Mouse (Mus musculus): ENCODE measurements at regions not wholly inside any gene's neighbourhood (a gene's known extent, or its start where the extent isn't known, plus 50 kb on each side); places are given as distances from the start of the nearest gene placed in this dataset.

DNA sequence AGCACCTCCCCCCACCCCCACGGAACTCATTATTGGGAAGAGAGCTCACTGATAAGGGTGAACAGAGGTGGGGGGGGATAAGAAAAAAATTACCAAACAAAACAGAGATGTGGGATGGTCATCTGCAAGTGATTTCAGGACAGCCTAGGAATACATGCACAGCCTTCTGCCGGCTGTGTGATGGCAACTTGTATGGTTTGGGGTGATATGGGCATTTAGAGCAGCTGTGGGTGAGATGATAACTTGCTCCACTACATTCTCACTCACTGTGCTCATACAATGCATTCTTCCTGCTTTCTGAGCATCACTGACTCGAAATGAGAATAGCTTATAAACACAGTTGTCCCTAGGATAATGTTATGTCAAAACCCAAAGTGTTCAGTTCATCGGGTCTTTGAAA is 443.8 kb downstream of the Tmem135 start:
- no peak for DNase-seq (ENCODE audit: low spot score in 2 of 2)
- intact Hi-C loops (cut with DNase I), result no loop called here

DNA sequence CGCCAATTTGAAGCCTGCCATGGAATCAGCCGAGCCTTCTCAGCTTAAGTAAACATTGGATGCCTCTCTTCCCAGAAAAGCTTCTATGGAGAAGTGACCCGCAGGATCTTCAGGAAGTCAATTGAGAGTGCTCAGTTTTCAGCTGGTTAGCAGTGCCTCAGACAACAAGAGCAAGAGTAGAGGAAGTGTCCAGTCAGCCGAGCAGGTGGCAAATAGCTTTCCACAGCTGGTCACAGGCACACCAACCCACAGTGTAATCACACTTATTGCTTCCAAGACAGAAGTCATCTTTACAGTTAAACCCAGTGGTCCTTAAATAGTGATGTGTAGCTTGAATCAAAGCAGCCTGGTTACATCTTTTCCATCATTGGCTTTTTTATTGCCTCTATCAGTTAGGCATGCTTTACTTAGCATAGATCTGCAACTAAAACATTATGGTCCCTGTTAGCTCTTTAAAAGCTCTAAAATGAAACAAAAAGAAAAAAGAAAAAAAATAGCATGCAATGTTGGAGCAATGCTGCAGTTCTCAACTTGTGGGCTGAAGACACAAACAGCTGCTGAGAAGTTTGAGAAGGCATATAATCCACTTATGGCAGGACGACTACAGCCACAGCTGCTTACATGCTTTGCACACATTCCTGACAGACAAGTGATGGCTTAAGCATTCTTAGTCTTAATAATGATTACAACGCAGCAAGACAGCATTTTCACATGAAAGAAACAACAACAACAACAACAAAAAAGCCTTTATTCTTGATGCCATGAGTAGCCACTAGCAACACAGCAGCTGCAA is 444.5 kb downstream of the Tmem135 start:
- intact Hi-C loops (cut with DNase I), result no loop called here
- DNase-seq (ENCODE audit: low spot score in 2 of 2), result no peak

GRCm38 (mm10) chr7:88954978-88955377 is 449.0 kb downstream of the Tmem135 start:
- peak; percentile 17 to 78 for DNase-seq (ENCODE audit: low spot score in 2 of 2)

DNA sequence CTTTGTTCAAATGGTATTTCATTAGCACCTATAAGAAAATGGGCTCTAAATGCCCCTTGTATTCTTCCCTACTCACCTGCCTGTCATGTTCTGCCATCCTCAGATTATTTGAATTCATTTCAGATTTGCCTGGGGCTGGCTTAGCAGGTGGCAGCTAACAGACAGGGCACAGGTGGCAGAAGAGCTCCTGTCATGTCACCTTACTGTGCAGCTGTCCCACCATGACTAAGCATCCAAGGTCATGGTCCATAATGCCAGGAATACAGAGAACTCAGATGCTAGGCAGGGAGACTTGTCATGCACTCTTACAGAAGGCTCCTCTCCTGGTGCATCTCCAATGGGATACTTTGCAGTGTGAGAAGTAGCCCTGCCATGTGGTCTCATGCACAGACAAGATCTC is 458.7 kb downstream of the Tmem135 start:
- intact Hi-C loops (cut with DNase I), result no loop called here
- no peak for DNase-seq (ENCODE audit: low spot score in 2 of 2)

More at GRCm38 (mm10) chr7:88954978-88955377, 449.0 kb downstream of the Tmem135 start:
- intact Hi-C loops (cut with DNase I), result no loop called here

- DNase-seq (ENCODE audit: low spot score in 2 of 2), result no peak
- intact Hi-C loops (cut with DNase I), result no loop called here
These were observed 459.1 kb downstream of the Tmem135 start for GRCm38 (mm10) chr7:88944936-88945335.

- no peak for DNase-seq (ENCODE audit: low spot score in 2 of 2)
- intact Hi-C loops (cut with DNase I), result no loop called here
These were observed 462.6 kb downstream of the Tmem135 start for GRCm38 (mm10) chr7:88941246-88941910.

DNA sequence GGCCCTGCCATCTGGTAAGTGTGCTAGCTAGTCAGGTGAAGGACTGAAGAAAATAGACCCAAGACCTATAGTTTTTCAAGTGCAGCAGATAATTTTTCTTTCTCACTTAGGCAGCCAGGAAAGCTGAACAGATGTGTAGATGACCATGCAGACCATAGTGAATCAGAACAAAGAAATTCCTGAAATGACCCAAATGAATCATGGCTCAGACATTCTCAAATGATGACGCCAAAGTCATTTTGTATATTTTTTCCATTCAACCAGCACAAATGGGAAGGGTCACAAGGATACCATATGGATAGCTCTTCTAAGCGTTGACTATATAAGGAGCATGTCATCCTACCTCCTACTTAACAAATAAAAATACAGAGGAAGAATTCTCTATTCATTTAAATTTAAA is 463.8 kb downstream of the Tmem135 start:
- intact Hi-C loops (cut with DNase I), result no loop called here

DNA sequence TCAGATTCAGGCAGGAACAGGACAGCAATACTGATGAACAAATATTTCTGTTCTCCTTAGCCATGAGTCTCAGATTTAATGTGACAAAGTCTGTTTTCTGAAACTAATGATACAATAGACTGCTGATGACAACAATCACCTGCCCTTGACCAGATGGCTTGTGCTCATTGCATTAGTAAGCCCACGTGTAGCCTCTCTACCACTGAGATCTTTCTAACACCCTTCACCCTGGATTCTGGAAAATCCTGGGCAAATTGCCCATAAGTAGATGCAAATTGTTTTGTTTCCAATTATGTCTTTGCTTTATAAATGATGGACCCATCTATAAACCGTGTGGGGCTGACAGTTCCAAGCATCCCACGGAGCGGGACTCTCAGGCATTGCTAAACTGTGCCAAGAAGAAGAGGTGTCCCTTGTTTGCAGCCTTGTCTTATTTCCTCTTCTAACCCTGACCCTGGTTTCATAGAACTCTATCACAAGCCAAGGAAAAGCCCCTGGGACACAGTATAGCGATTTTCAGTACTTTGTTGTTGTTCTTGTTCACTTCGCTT is 475.7 kb downstream of the Tmem135 start:
- DNase-seq (ENCODE audit: low spot score in 2 of 2), result no peak
- intact Hi-C loops (cut with DNase I), result no loop called here

More for the DNA sequence above, 463.8 kb downstream of the Tmem135 start:
- no peak for DNase-seq (ENCODE audit: low spot score in 2 of 2)

Data from left cerebral cortex, postnatal 25 days (tissue).